Mouse (Mus musculus): Measurements from ENCODE around the gene Lect2.

Lect2 gene

DNA sequence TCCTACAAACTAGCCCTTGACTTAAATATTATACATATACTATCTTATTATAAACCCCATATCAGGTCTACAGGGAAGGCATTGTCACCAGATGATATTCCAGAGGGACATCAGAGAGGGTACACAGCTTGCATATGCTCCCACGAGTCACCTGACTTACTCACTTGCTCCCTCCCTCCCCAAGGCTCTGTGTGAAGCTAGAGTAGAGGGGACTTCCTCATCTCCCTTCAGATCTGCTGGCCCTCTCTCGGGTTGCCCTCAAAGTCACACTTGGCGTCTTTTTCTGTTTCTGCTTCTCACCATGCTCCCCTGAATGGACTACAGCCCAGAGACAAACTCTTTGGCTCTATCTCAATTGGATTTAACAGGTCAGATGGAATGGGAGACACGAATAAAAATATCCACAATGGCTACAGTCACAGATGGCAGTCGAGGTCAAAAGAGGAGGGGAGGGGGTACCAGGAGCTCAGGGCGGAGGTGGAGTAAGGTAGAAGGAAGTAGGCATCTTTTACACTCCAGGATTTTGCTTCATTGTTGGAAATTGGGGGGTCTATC is 46.4 kb downstream of the Lect2 start:
- DNase-seq (ENCODE audit: low spot score), result no peak

DNA sequence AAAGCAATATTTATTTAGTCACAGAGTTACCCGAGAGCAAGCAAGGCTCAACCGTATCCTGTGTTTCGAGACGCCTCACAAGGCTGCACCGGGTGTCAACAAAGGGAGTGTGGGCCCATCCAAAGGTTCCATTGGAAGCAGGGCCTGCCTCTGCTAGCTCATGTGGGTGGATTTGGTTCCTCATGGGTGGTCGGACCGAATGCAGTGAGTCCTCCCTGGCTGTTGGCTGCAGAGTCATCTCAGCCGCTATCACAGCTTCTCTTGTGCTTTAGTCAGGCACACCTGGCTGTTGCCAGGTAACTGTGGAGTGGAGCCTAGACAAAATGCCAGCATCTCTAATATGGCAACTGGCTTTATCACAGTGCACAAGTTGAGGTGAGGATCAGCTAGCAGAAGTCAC is 47.7 kb downstream of the Lect2 start:
- DNase-seq (ENCODE audit: low spot score), result no peak

DNA sequence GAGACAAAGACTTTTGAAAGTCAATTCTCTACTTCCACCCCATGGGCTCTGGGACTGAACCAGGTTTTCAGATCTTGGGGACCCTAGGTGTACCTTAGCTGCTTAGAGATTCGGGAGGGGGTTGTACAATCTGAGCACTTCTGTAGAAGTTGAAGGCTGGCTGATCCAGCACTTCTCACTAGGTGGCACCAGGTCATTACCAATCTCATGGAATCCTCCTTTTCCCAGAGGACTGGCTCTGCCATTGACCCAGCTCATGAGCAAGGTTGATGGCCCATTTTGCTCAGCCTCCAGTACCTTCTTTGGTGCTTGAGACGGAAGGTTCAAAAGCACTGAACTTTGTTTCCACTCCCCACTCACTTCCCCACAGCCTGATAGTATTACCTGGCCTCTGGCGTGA is 48.2 kb downstream of the Lect2 start:
- no peak for DNase-seq (ENCODE audit: low spot score)

DNA sequence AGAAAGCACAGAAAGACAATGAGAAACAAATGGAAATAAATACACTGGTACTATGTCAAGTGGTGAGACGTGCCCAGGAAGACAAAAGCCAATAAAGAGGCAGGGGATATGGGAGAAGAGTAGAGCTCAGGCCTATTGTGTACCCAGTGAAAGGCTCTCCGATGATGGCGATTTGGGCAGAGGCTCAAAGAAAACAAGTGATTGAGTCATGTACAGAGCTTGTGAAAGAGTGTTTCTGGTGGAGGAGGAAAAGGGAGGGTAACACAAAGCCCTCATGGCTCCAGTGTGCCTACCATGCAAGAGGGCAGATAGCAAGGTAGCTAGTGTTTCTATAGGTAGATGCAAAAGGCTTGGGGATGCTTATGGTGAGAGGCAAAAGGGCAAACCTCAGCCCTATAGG is 53.9 kb downstream of the Lect2 start:
- no peak for DNase-seq (ENCODE audit: low spot score)
